Mouse (Mus musculus) frontal cortex, postnatal 10 days (tissue): ENCODE results near the gene Lonp1.

Source experiments
- DNase-seq, 2 experiments: peaks; one replicate each; pipeline ENCODE4 v3.0.0; 2022; ENCODE audit warnings: low spot score in 2 of 2, mixed read lengths in 1 of 2

The Lonp1 gene

GRCm38 (mm10) chr17:56588921-56589320 is 37.8 kb downstream of the Lonp1 start:
- no peak for DNase-seq

GRCm38 (mm10) chr17:56587773-56588172 is 38.9 kb downstream of the Lonp1 start:
- no peak for DNase-seq

DNA sequence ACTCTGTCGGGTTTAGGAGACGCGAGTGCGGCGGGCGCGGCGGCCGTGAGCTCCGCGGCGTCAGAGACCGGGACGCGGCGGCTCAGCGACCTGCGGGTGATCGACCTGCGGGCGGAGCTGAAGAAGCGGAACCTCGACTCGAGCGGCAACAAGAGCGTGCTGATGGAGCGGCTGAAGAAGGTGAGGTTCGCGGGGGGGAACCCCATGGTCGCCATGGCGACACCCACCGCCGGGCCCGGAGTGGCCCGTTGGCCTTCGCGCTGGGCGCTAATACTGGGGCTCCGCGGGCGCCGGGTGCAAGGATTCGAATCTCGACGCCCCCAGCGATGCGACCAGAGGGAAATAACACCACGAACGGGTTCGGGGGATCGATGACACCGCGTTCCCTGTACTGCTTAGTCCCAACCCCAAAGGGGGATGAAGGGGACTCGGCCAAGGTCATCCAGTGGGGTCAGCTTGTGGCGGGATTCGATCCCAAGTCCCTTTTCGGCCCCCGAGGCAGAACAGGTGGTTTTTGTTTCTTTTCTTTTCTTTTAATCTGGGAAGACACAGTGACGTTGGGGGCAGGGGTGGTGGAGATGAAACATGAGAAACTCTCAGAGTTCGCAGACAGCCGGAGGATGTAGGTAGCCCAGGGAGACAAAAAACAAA is 41.4 kb downstream of the Lonp1 start:
- peak; percentile 51 to 58 for DNase-seq

DNA sequence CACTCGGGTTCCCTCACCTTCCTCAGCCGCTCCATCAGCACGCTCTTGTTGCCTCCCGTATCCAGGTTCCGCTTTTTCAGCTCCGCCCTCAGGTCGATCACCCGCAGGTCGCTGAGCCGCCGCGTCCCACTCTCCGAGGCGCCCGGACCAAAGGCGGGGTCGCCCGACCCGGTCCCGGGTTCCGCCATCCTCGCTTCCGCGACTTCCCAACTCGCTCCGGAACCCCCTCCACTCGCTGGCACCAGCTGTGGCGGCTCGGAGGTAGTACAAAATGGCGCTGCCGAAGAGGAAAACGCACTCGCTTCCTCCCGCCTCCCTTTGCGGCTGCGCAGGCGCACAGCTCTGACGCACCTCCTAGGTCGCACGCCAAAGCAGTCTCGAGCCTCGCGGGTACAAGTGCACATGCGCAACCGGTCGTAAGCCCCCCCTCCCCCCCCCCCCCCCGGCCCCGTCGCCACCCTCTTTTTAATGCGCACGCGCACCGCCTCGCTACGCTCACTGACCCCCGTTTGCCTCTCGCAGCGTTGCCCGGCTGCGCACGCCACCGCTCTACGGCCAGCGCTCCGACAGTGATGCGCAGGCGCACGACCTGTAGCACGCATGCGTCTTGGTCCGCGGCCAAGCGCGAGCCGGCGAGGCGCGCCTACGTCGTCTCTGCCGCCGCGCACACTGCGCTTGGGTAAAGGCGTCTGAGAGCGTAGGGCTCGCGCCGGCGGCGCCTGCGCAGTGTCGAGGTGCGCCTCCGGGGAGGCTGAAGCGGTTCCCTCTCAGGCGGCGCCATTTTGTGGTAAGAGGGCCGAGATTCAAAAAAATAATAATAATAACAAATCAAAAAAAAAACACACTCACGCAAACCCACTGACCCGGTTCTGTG is 42.2 kb downstream of the Lonp1 start, which contains the start of the genes Safb2 and Safb:
Gene Safb2, minus strand, starts transcription at position 329 of the 874 bp plus-strand sequence.
Gene Safb, plus strand, starts transcription at position 569 of the 874 bp plus-strand sequence.
- DNase-seq: peak; percentile 99 to 100

GRCm38 (mm10) chr17:56583611-56584256 is 43.0 kb downstream of the Lonp1 start:
- DNase-seq: peak in 1 of 2 experiments; percentile 51

DNA sequence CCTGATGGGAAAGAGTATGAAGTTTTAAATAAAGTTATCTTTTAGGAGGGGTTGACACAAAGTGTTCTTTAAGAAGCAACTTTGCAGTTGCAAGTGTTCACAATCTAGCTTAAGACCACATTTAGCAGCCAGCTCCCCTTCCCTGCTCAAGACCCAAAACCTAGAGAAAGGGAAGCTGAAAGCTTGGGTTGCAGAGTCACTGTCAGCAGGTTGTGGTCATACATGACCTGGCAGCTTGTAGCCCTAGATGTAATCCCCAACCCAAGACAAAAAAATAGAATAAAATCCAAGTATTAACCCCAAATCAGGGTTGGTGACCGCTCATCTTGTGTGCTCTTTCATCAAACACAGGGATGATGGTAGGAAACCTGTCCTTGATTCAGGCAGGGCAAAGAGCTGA is 43.6 kb downstream of the Lonp1 start:
- DNase-seq: no peak

DNA sequence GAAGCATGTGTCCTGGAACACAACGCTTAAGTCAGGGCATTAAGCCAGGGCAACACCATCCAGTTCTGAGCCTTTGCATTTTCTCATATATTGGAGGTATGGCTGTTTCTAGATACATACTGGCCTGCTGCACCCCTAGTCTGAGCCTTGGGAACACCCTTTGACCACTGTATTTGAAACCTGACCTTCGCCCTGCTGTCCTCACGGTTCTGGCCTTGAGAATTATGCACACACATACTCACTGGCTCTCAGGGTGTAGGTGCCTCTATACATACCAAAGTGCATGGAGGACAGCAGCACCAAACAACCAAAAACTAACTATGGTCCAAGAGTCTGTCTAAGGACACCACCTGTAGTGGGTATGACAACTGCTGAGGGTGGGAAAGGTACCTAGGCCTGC is 53.7 kb downstream of the Lonp1 start:
- DNase-seq: no peak

DNA sequence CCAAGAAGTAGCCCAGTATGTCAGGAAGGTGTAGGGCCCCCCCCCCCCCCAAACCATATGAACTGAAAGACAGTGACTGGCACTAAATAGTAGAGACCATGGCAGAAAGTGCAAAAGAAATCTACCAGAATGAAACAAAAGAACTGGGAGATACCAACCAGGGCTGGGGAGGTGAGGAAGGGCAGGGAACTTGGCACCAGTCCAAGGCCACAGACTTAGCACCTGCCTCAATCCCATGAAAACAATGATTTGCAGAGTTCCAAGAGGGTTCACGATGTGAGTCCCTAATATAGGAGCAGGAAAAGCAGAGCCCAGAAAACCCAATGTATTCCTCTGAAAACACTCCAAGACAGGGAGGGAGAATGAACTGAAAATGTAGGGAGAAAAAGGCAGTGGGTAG is 54.5 kb downstream of the Lonp1 start:
- no peak for DNase-seq

DNA sequence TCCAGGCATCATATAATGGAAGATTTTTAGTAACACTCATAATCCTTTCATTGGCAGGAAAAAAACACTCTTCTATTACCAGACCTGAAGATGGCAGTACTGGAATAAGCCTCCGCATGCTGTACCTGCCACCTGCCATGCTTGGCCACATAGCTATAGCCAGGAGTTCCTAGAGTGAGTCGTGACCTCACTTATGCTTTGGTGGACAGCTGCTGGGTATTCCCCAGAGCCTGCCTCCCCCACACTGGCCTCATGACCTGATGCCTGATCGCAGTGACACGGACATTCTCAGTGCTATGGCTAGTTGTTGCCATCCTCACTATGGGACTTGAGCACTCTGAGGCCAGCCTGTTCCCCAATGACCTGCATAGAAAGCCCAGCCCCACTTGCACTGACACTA is 56.4 kb downstream of the Lonp1 start:
- DNase-seq: no peak

- DNase-seq: no peak
Measured at GRCm38 (mm10) chr17:56567370-56567769, 59.3 kb downstream of the Lonp1 start.

GRCm38 (mm10) chr17:56566918-56567317 is 59.8 kb downstream of the Lonp1 start:
- DNase-seq: no peak

DNA sequence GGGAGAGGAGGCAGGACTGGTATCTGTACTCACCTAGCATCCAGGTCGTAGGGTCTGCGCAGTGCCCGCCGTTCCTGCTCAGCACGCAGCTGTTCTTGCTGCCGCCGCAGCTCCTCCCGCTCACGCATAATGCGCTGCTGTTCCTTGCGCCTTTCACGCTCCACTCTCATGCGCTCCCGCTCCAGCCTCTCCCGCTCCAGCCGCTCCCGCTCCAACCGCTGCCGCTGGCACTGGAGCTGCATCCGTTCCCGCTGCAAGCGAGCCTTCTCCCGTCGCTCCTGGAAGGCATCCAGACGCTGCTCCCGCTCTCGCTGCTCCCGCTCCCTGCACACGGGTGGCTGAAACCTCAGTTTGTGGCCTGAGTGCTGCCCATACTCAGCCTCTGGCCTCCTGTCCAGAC is 60.4 kb downstream of the Lonp1 start:
- no peak for DNase-seq
